Mouse (Mus musculus) retina, postnatal 1 day (tissue): ENCODE data around the gene Irf4.

Source experiments
- DNase-seq: peaks from one replicate; pipeline ENCODE4 v3.0.0-alpha.2; 2012

Gene Irf4

GRCm38 (mm10) chr13:30749021-30749556, at the start of gene Irf4:
TSS of gene Irf4 (plus strand) at chr13:30749226.
- DNase-seq = peak; percentile 55

DNA sequence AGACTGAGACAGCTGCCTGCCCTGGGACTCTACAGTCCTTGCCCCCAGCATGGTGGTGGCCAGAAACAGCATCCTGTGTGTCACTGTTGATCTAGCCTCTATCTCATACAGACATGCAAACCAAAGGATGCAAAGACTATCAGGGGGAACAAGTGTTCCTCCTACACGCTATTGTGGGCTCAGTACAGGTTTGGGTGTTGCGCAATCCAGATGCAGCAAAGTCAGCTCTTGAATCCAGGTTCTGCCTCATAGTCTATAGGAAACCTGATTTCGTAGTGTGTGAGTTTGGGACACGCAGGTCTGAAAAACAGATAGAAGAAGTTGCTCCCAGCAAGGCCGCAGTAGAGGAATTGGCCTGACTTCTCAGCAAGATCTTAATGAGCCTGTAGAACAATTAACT, 46.3 kb upstream of the Irf4 start:
- DNase-seq = no peak

- no peak for DNase-seq
Observed at GRCm38 (mm10) chr13:30704246-30705095, 44.6 kb upstream of the Irf4 start.

DNA sequence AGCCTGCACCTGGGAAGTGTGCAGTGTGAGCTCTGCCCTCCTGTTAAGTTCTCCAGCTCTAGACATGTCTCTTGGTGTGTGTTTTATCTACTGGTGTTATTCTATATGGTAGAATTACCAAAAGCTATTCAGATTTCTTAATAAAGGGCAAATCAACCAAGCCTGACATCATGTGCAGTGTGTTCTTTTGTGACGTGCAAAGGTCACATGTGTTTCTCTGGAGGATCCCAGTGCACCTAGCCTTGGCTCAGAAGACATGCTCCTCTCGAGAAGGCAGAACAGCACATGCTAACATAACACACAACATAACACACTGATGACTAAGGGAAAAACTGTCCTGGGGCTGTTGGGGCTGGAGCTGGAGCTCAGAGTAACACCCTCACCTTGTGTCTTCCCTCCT, 38.0 kb upstream of the Irf4 start:
- DNase-seq = no peak

DNA sequence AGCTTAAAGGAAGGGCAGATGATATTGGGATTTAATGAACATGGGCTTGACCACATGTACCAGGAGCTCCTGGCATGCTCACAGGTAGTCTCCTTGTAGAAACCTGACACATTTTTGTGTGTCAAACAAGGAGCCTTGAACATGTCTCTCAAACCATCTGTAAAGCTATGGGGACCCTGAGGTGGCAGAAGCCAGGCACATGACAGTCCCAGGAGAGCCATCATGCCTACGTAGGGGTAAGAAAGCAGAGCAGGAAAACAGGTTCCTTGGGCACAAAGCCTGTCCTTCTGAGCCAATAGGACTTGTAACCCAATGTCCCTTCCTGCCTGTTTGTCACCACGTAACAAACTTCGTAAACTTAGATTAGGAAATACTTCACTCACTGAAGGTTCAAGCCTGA, 37.3 kb upstream of the Irf4 start:
- no peak for DNase-seq

DNA sequence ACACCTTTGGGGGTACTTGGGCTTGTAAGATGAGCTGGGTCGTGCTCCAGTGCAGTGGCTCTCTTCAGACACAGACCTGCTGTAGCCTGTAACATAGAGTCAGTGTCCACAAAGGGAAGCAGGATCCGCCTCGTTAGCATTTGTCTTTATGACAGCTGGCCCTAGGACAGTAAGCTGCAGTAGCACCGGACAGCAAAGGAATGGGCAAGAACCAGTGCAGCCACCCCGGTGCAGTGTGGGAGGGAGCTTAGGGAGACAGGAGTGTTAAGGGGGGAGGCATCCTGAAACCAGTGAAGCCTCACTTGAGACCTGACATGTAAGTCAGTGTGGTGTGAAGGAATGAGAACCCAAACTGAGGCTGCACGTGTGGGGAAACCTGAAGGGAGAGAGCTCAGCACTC, 36.7 kb upstream of the Irf4 start:
- no peak for DNase-seq

- no peak for DNase-seq
Observed at GRCm38 (mm10) chr13:30713621-30714020, 35.4 kb upstream of the Irf4 start.

DNA sequence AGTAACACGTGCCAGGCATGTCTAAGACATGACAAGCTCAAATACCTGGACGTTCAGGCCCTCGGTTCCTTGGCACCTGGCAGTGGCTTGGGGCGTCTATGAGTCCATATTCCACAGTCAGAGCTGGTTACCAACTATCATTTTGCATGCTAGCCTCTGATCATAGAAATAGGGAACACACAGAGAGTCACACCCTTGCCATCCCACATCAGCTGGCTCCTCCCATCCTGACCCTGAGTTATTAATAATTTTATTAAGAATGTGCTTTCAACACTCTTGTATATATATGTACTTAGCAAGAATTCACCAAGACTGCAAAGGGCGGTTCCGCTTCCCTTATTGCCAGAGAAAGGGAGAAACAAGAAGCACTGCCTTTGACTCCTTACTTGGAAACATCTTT, 34.5 kb upstream of the Irf4 start:
- no peak for DNase-seq

DNA sequence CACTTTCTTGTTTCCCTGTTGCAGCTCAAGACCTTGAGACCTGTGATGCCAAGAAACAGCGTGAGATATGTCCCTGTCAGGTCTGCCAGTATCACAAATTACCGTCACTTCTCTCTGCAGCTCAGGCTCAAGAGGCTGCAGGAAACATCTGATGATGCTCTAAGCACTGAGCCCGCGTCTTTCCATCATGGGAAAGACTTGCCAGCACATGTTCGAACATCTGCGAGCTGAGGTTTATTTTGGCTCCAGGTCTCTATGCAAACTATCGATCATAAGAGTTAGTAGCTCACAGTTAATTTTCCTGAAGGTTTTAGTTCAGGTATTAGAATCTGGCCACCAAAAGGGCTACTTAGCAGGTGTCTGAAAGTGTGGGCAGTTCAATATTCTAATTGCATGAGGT, 34.0 kb upstream of the Irf4 start:
- DNase-seq = no peak

GRCm38 (mm10) chr13:30715573-30715972, 33.5 kb upstream of the Irf4 start:
- no peak for DNase-seq

GRCm38 (mm10) chr13:30716611-30717010, 32.4 kb upstream of the Irf4 start:
- no peak for DNase-seq

- DNase-seq = peak; percentile 70
Observed at GRCm38 (mm10) chr13:30722601-30723000, 26.4 kb upstream of the Irf4 start.

DNA sequence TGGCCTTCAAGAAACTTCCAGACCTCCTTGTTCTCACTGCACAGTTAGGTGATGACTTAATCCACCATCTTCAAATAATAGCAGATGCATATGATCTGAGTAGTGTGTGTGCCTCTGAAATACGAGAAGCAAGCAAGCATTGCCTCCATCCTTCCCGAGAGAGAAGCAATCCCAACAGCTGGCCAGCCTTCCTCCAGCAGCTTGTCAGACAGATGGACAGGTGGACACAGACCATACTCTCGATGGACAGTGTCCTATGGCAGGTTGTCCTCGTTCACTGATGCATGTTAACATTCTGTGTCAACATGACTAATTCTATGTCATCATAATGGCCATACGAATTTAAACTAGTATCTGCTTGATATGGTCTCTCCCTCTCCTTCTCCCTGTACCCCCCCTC, 25.8 kb upstream of the Irf4 start:
- DNase-seq = no peak

GRCm38 (mm10) chr13:30723858-30724257, 25.2 kb upstream of the Irf4 start:
- no peak for DNase-seq

DNA sequence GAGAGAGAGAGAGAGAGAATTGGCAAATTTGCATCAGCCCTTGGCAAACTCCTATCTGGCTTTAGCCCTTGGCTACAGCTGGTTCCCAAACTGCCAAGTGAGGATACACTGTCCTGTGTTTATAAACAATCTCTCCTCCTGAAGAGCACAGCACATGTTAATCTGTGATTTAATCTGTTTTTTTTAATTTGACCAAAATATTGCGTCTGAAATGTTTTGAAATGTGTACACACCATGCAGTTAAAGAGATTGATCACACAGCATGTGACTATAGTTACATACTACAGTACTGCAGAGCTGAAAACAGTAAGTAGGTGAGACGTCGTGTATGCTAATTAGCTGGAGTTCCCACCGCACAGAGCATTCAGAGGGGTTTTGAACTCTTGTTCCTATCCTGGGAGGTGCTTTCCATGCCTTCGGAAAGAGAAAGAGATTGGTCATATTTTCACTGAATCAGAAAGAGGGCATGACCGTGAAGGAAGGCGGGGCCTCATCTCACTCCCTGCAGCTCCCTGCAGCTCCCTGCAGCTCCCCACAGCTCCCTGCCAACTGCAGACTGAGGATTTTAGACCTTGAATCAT, 24.2 kb upstream of the Irf4 start:
- DNase-seq = peak; percentile 41

- DNase-seq = no peak
Observed at GRCm38 (mm10) chr13:30726879-30727278, 22.1 kb upstream of the Irf4 start.

DNA sequence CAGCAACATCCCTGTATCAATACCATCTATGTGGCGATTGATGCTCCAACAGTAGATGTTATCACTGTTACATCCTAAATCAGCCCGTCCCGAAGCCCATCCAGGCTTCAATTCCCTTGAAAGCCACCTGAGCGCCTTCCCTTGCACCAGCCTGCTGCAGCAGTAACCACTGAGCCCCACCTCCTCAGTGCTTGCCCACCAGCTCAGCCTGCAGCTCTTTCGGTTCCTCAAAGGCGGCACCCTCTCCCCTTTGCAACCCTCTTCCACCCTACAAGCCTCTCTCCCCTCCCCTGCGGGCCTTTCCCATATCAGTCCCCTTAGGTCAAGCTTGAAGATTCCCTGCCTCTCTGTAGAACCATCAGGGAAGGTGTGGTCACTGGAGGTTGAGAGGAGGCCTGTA, 20.9 kb upstream of the Irf4 start:
- no peak for DNase-seq

DNA sequence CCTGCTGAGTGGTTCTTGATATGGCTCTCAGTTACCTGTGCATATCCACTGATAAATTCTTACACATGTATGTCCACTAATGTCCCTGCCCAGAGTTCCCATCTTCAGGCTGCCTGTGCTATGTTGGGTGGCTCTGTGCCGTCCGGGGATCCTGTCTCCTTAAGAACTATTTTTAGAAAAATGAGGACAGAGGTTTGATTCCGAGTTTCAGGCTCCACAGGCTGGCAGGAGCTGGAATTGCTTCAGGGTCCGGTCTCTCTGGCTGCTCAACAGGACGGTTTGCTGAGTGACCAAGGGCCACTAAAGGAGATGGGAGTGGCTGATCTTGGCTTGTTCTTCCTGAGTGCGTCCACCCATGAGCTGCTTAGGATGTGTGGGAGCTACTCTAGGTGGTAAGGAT, 19.8 kb upstream of the Irf4 start:
- DNase-seq = peak; percentile 21

DNA sequence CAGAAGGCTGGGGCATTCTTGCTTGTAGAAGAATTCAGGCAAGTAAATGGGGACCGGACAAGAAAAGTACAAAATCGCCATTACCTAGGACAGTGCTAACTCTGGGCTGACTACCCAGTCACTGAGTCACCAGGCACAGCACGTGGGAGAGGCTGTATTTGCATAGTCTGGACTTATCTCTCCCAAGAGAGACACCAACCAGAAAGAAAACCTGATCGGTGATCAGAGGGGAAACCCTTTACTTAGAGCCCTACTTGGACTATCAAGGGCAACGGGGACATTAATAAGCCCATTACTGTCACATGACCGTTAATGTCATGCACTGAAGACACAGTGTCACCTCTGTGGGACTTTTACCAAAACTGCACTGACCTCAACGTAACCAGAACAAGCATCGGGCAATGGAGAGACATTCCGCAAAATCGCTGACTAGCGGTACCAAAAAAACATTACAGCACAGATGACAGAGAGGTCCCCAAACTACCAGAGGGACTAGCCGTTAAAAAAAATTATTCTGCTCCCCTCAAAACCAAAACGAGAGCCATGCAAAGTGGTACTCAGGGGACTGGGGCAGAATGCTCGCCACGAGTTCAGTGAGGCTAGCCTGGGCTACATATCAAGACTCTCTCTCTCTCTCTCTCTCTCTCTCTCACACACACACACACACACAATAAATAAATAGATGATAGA, 18.8 kb upstream of the Irf4 start:
- no peak for DNase-seq

DNA sequence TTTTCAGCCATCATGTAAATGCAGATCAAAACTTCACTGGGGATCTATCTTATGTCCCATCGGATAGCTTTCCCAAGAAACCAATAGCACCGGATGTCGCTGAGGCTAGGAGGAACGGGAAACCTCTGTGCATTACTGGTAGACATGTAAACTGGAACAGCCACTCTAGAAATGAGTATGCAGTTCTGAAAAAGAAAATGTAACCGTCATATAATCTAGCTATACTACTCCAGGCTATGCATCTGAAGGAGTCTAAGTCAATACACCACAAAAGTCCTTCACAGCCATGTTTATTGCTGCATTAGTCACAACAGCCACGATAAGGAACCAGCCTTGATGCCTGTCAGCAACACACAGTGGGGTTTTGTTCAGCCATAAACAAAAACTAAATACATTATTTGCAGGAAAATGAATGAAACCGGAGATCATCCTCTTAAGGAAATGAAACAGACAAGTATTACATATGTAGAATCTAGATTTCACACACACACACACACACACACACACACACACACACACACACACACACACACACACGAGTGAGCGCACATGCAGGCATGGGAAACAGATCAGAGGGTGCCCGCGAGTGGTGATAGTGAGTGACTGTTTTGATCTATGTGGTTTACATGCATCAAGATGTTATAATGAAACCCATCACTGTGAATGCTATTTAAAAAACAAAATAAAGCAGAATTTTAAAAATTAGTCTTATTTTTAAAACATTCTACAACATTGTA, 16.1 kb upstream of the Irf4 start:
- DNase-seq = no peak

GRCm38 (mm10) chr13:30736721-30737120, 12.3 kb upstream of the Irf4 start:
- DNase-seq = no peak

DNA sequence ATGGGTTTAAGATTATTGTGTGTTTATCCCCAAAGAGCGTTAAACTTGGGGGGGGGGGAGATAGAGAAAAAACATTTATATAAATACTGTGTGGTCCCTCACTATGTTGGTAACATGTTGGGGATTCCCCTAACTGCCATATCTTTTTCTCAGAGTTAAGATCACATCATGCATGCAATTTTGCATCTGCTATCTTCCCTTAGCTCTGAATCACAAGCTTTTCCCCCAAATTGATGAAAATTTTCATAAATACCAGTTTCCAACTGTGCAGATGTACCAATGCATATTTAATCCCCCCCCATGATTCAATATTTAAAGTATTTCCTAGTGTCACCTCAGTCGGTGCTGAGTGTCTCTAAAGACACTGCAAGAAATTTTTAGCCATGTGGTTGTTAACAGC, 11.8 kb upstream of the Irf4 start:
- DNase-seq = no peak

DNA sequence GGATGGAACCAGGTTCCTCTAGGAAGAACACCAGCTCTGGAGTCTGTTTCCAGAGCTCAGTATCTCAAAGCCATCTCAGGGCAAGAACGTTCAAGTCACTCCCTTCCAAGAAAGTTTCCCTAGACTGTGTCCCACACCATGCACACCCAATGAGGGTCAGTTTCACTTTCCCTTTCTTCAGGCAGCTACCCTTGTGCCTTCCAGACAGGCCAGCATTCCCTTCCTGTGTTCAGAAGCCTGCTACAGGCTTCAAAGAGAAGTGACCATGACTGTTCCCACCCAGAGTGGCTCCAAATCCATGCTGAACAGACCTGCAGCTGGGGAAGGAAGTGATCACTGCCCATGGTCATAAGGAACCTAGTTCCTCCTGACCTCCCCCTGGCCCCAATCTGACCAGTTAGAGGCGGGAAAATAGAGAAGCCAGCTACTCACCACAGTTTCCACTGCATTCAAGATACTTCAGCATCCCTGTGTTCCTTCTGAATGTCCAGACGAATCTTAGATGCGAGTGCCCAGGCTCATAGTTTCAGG, 10.7 kb upstream of the Irf4 start:
- no peak for DNase-seq
